Mouse (Mus musculus) ovary, postnatal 14 days (tissue): ENCODE data around the gene Mtg2.

ENCODE experiments used
- DNase-seq: peaks from one replicate; pipeline ENCODE4 v3.0.0; 2022; ENCODE audit warnings: low spot score

Mtg2 gene

GRCm38 (mm10) chr2:180070481-180071453, at the start of gene Mtg2:
Mtg2 (plus strand) TSS chr2:180070588.
- DNase-seq: peak; percentile 94

GRCm38 (mm10) chr2:180020919-180021318, 49.5 kb upstream of the Mtg2 start:
- no peak for DNase-seq

- DNase-seq: no peak
Observed at GRCm38 (mm10) chr2:180022751-180023150, 47.6 kb upstream of the Mtg2 start.

GRCm38 (mm10) chr2:180024401-180025098, 45.8 kb upstream of the Mtg2 start, which contains the start of gene Lsm14b:
Lsm14b (plus strand) TSS chr2:180024987.
- peak; percentile 98 for DNase-seq

GRCm38 (mm10) chr2:180025135-180025860, 45.1 kb upstream of the Mtg2 start:
- DNase-seq: peak; percentile 38

- no peak for DNase-seq
Observed at GRCm38 (mm10) chr2:180025861-180026200, 44.6 kb upstream of the Mtg2 start.

- DNase-seq: no peak
Observed at GRCm38 (mm10) chr2:180027768-180028167, 42.6 kb upstream of the Mtg2 start.

GRCm38 (mm10) chr2:180031270-180031669, 39.1 kb upstream of the Mtg2 start:
- DNase-seq: no peak

GRCm38 (mm10) chr2:180032925-180033324, 37.5 kb upstream of the Mtg2 start:
- no peak for DNase-seq

GRCm38 (mm10) chr2:180033956-180034355, 36.4 kb upstream of the Mtg2 start:
- DNase-seq: no peak

- DNase-seq: no peak
Observed at GRCm38 (mm10) chr2:180034753-180035152, 35.6 kb upstream of the Mtg2 start.

GRCm38 (mm10) chr2:180040406-180040805, 30.0 kb upstream of the Mtg2 start:
- no peak for DNase-seq

- DNase-seq: no peak
Observed at GRCm38 (mm10) chr2:180041577-180042255, 28.7 kb upstream of the Mtg2 start.

GRCm38 (mm10) chr2:180042256-180042857, 28.0 kb upstream of the Mtg2 start, which contains the start of the genes Psma7 and Ss18l1:
Psma7 (minus strand) TSS chr2:180042433.
Ss18l1 (plus strand) TSS chr2:180042509.
- DNase-seq: peak; percentile 78

GRCm38 (mm10) chr2:180042858-180043515, 27.4 kb upstream of the Mtg2 start:
- DNase-seq: peak; percentile 27

- no peak for DNase-seq
Observed at GRCm38 (mm10) chr2:180045283-180045682, 25.1 kb upstream of the Mtg2 start.

GRCm38 (mm10) chr2:180047580-180047979, 22.8 kb upstream of the Mtg2 start:
- DNase-seq: no peak

GRCm38 (mm10) chr2:180047980-180048635, 22.3 kb upstream of the Mtg2 start:
- DNase-seq: no peak

- DNase-seq: peak; percentile 75
Observed at GRCm38 (mm10) chr2:180050986-180051385, 19.4 kb upstream of the Mtg2 start.
